ENCODE assay signal across 13 mouse cellular contexts in the genomic region with DNA sequence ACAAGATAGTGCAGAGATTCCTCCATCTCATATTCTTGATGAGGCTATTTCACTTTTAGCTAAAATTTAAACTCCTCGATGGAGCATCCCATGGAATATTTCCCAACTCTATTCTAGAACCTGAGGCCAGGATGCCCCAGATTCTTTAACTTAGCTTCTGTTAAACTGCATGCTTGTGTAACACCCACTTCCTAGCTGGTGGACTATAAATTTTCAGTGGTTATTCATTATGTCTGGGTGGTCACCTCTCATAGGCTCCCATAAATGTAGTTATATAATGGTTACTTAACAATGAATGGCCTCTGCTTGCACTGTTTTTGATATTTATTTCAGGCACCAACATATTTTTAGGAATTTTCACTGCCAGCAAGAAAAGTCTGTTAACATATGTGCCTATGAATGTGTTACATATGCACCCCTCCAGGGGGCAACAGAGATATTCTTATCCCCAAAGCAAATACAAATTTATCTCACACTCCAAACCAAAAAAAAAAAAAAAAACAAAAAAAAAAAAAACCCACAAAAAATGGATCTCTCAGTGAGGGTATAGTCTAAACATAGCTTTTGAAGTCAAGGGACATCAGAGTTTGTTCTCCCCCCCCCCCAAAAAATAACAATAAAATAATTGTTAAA.
"Had no signal": no experiment of that assay in that cellular context is flagged by ENCODE, and none has a peak within 500 bp of the region (broad histone marks: within the 10 kb centered on the region; RNA-seq: fewer than 3 reads in every experiment).

No protein-coding gene starts in this region.

- DNase-seq: kidney, adult 11 months; kidney, adult 9 months; kidney, postnatal 25 days; layer of hippocampus, adult 9-11 months; liver; lung, adult 18-20 months; lung, postnatal 10 days; lung, postnatal 4 days; retina, postnatal 1 day; right cerebral cortex, postnatal 25 days; thymus, postnatal 36 days had no signal

- ATAC-seq: liver, embryonic 12.5 days; midbrain, embryonic 15.5 days had no signal
